Mouse (Mus musculus) heart, embryonic 12.5 days (tissue): Measurements from ENCODE around the gene Dock6. TPM values are rescaled to one million over a fixed set of nuclear protein-coding genes. Genes with fewer than 3 reads are reported as not detected.
"Not testable (repeated sequence)": the region's sequence is repeated elsewhere in the genome, so short reads cannot be mapped to it uniquely, and the experiment has no call there.

ENCODE experiments used
- ATAC-seq: fragments of 200-750 bp; cut with Nextera tagmentation; 2 replicates; pipeline ENCODE4 v1.8.0; 2017; ENCODE audit warnings: moderate TSS enrichment, moderate library complexity; ENCODE audit not compliant: insufficient number of reproducible peaks, low FRiP score
- H3K27ac ChIP-seq: fragments of 300-500 bp; sonication (generic); 2 replicates; pipeline ENCODE4 v1.5.1; 2016; ENCODE audit warnings: mild to moderate bottlenecking, moderate library complexity; ENCODE audit not compliant: poor library complexity, severe bottlenecking
- H3K27me3 ChIP-seq: fragments of 300-500 bp; sonication (generic); replicated peaks from 2 replicates; pipeline ENCODE4 v1.6.1; 2016; ENCODE audit warnings: mild to moderate bottlenecking, moderate library complexity
- H3K36me3 ChIP-seq: fragments of 300-500 bp; sonication (generic); 2 replicates; pipeline ENCODE4 v1.6.1; 2016; ENCODE audit warnings: mild to moderate bottlenecking, moderate library complexity
- H3K4me1 ChIP-seq: fragments of 300-500 bp; sonication (generic); replicated peaks from 2 replicates; pipeline ENCODE4 v1.6.1; 2016; ENCODE audit warnings: mild to moderate bottlenecking
- H3K4me2 ChIP-seq: fragments of 300-500 bp; sonication (generic); 2 replicates; pipeline ENCODE4 v1.6.1; 2016; ENCODE audit warnings: mild to moderate bottlenecking, moderate library complexity
- H3K4me3 ChIP-seq: fragments of 300-500 bp; sonication (generic); 2 replicates; pipeline ENCODE4 v1.5.1; 2016; ENCODE audit warnings: mild to moderate bottlenecking
- H3K9ac ChIP-seq: fragments of 300-500 bp; sonication (generic); 2 replicates; pipeline ENCODE4 v1.6.1; 2016; ENCODE audit warnings: mild to moderate bottlenecking, moderate library complexity
- H3K9me3 ChIP-seq: fragments of 300-500 bp; sonication (generic); replicated peaks from 2 replicates; pipeline ENCODE4 v1.6.1; 2016; ENCODE audit warnings: mild to moderate bottlenecking, moderate library complexity
- WGBS: fragments of 180-500 bp; shearing (Covaris S2); methylation state at CpG from one replicate; pipeline ENCODE4 v1.1.7; 2016; 5-methylcytosine and 5-hydroxymethylcytosine counted together
- polyA plus RNA-seq: library from polyadenylated mRNA; unstranded; fragments of >200 nt; fragmentation: Nextera tagmentation; extraction: Ambion mirVana; gene quantifications from 2 replicates; pipeline ENCODE4 v1.2.1, GENCODE M21; 2016

The Dock6 gene
- polyA plus RNA-seq, 1 experiment from 2014 or later = 52.3 TPM

- Histone ChIP-seq H3K27ac (no peak overlapping the region), H3K4me2 (no peak overlapping the region), H3K9me3 (no peaks in the 10 kb centered on the region; the same call in 1 of the 2 replicates), H3K36me3 (no peaks in the 10 kb centered on the region), H3K4me3 (no peak overlapping the region), H3K9ac (no peak overlapping the region), H3K4me1 (no peaks in the 10 kb centered on the region), H3K27me3 (no peaks in the 10 kb centered on the region)
- 86% methylated on average over 1 of the region's 1 CpGs for WGBS
- ATAC-seq = no peak
Observed at GRCm38 (mm10) chr9:21862181-21862580, 9.7 kb upstream of the Dock6 start.

- not testable (repeated sequence) for H3K36me3 ChIP-seq, ATAC-seq, H3K4me2 ChIP-seq, H3K4me3 ChIP-seq, H3K9ac ChIP-seq, H3K27ac ChIP-seq, H3K4me1 ChIP-seq, H3K9me3 ChIP-seq, H3K27me3 ChIP-seq
- 60% methylated on average over 6 of the region's 6 CpGs for whole genome bisulfite sequencing
Observed at GRCm38 (mm10) chr9:21860349-21860748, 7.9 kb upstream of the Dock6 start.

GRCm38 (mm10) chr9:21859606-21860005, 7.2 kb upstream of the Dock6 start:
- H3K36me3 ChIP-seq = no peaks in the 10 kb centered on the region
- 84% methylated on average over 3 of the region's 3 CpGs for WGBS
- no peak overlapping the region for H3K9ac ChIP-seq
- no peak overlapping the region for H3K27ac ChIP-seq
- ATAC-seq = no peak
- H3K4me1 ChIP-seq = no peaks in the 10 kb centered on the region
- H3K9me3 ChIP-seq = no peaks in the 10 kb centered on the region; the same call in 1 of the 2 replicates
- no peaks in the 10 kb centered on the region for H3K27me3 ChIP-seq
- H3K4me3 ChIP-seq = no peak overlapping the region
- H3K4me2 ChIP-seq = no peak overlapping the region

GRCm38 (mm10) chr9:21858084-21858483, 5.6 kb upstream of the Dock6 start:
- H3K4me1 ChIP-seq = no peaks in the 10 kb centered on the region
- no peak overlapping the region for H3K4me2 ChIP-seq
- peak overlapping the region; percentile 66 for H3K27ac ChIP-seq
- WGBS = 46% methylated on average over 6 of the region's 6 CpGs
- ATAC-seq = peak; percentile 84
- no peak overlapping the region for H3K9ac ChIP-seq
- H3K27me3 ChIP-seq = no peaks in the 10 kb centered on the region
- no peaks in the 10 kb centered on the region for H3K36me3 ChIP-seq
- no peaks in the 10 kb centered on the region; the same call in 1 of the 2 replicates for H3K9me3 ChIP-seq
- no peak overlapping the region for H3K4me3 ChIP-seq

GRCm38 (mm10) chr9:21857501-21857900, 5.1 kb upstream of the Dock6 start:
- Histone ChIP-seq H3K4me1 (no peaks in the 10 kb centered on the region; the same call in 1 of the 2 replicates), H3K4me2 (no peak overlapping the region), H3K36me3 (no peaks in the 10 kb centered on the region), H3K9me3 (no peaks in the 10 kb centered on the region; the same call in 1 of the 2 replicates), H3K27ac (peak overlapping the region; percentile 66), H3K4me3 (no peak overlapping the region), H3K9ac (no peak overlapping the region), H3K27me3 (no peaks in the 10 kb centered on the region)
- ATAC-seq = no peak
- WGBS = 48% methylated on average over 2 of the region's 2 CpGs

- Histone ChIP-seq H3K27me3 (no peaks in the 10 kb centered on the region), H3K27ac (no peak overlapping the region), H3K4me3 (no peak overlapping the region), H3K9me3 (no peaks in the 10 kb centered on the region), H3K9ac (no peak overlapping the region), H3K4me1 (peaks cover 11% of the 10 kb centered on the region), H3K4me2 (no peak overlapping the region), H3K36me3 (no peaks in the 10 kb centered on the region)
- ATAC-seq = no peak
- 80% methylated on average over 6 of the region's 6 CpGs for WGBS
Observed at GRCm38 (mm10) chr9:21854894-21855293, 2.5 kb upstream of the Dock6 start.

- Histone ChIP-seq H3K27ac (no peak overlapping the region), H3K4me3 (no peak overlapping the region), H3K9me3 (no peaks in the 10 kb centered on the region), H3K4me2 (no peak overlapping the region), H3K9ac (no peak overlapping the region), H3K36me3 (no peaks in the 10 kb centered on the region), H3K4me1 (peaks cover 12% of the 10 kb centered on the region), H3K27me3 (no peaks in the 10 kb centered on the region)
- WGBS = 82% methylated on average over 5 of the region's 5 CpGs
- ATAC-seq = no peak
Observed at GRCm38 (mm10) chr9:21853961-21854360, 1.5 kb upstream of the Dock6 start.

GRCm38 (mm10) chr9:21851084-21851483, 1.4 kb downstream of the Dock6 start:
- H3K4me1 ChIP-seq = peaks cover 35% of the 10 kb centered on the region
- 77% methylated on average over 3 of the region's 3 CpGs for WGBS
- H3K27ac ChIP-seq = peak overlapping the region; percentile 79
- H3K27me3 ChIP-seq = no peaks in the 10 kb centered on the region
- ATAC-seq = no peak
- H3K36me3 ChIP-seq = peaks cover 2% of the 10 kb centered on the region; the same call in 1 of the 2 replicates
- H3K4me2 ChIP-seq = peak overlapping the region; percentile 81
- H3K4me3 ChIP-seq = peak overlapping the region; percentile 81
- no peaks in the 10 kb centered on the region for H3K9me3 ChIP-seq
- no peak overlapping the region for H3K9ac ChIP-seq

GRCm38 (mm10) chr9:21849691-21850677, 2.5 kb downstream of the Dock6 start:
- H3K4me1 ChIP-seq = peaks cover 46% of the 10 kb centered on the region
- H3K4me2 ChIP-seq = peak overlapping the region; percentile 81
- no peaks in the 10 kb centered on the region for H3K9me3 ChIP-seq
- no peaks in the 10 kb centered on the region for H3K27me3 ChIP-seq
- WGBS = 67% methylated on average over 7 of the region's 7 CpGs
- peak overlapping the region; percentile 81 for H3K4me3 ChIP-seq
- peak overlapping the region; percentile 52 for H3K27ac ChIP-seq
- peak overlapping the region; percentile 26 for H3K9ac ChIP-seq
- peaks cover 13% of the 10 kb centered on the region for H3K36me3 ChIP-seq
- ATAC-seq = no peak

- Histone ChIP-seq H3K27me3 (no peaks in the 10 kb centered on the region), H3K27ac (peak overlapping the region; percentile 90), H3K36me3 (peaks cover 27% of the 10 kb centered on the region), H3K9me3 (no peaks in the 10 kb centered on the region), H3K4me2 (peak overlapping the region; percentile 68), H3K9ac (peak overlapping the region; percentile 71), H3K4me1 (peaks cover 49% of the 10 kb centered on the region), H3K4me3 (no peak overlapping the region)
- no peak for ATAC-seq
- WGBS = 30% methylated on average over 10 of the region's 10 CpGs
Observed at GRCm38 (mm10) chr9:21847926-21848325, 4.5 kb downstream of the Dock6 start.

- H3K4me1 ChIP-seq = peaks cover 54% of the 10 kb centered on the region
- H3K36me3 ChIP-seq = peaks cover 32% of the 10 kb centered on the region
- ATAC-seq = 0 out of 2 replicates have a peak, but pooled peaks have one; percentile 6
- peak overlapping the region; percentile 38 for H3K4me3 ChIP-seq
- peak overlapping the region; percentile 90 for H3K27ac ChIP-seq
- H3K9me3 ChIP-seq = no peaks in the 10 kb centered on the region
- no peaks in the 10 kb centered on the region for H3K27me3 ChIP-seq
- WGBS = 17% methylated on average over 3 of the region's 3 CpGs
- peak overlapping the region; percentile 68 for H3K4me2 ChIP-seq
- peak overlapping the region; percentile 71 for H3K9ac ChIP-seq
Observed at GRCm38 (mm10) chr9:21847425-21847824, 5.0 kb downstream of the Dock6 start.
